Mouse (Mus musculus): ENCODE data around the gene Zfp39. TPM values are rescaled to one million over a fixed set of nuclear protein-coding genes. Genes with fewer than 3 reads are reported as not detected.
"Not testable (repeated sequence)": the region's sequence is repeated elsewhere in the genome, so short reads cannot be mapped to it uniquely, and the experiment has no call there.

Zfp39 gene
- polyA plus RNA-seq, 1 experiment from 2014 or later, result 5.4 TPM

- peaks cover 9% of the 10 kb centered on the region for H3K4me1 ChIP-seq
- WGBS, result 63% methylated on average over 2 of the region's 2 CpGs
- DNase-seq (ENCODE audit: low spot score), result peak; percentile 38
- H3K27ac ChIP-seq, result no peak overlapping the region
- H3K4me3 ChIP-seq, result no peak overlapping the region
- no peaks in the 10 kb centered on the region for H3K9me3 ChIP-seq
- H3K36me3 ChIP-seq, result peaks cover 49% of the 10 kb centered on the region
- no peaks in the 10 kb centered on the region for H3K27me3 ChIP-seq (ENCODE audit: insufficient read depth, poor library complexity, severe bottlenecking)
Measured at GRCm38 (mm10) chr11:58849731-58850130, 54.3 kb downstream of the Zfp39 start.

- peak overlapping the region; percentile 81 for H3K4me3 ChIP-seq
- H3K27me3 ChIP-seq (ENCODE audit: insufficient read depth, poor library complexity, severe bottlenecking), result no peaks in the 10 kb centered on the region
- no peaks in the 10 kb centered on the region for H3K9me3 ChIP-seq
- peaks cover 38% of the 10 kb centered on the region for H3K36me3 ChIP-seq
- peaks cover 9% of the 10 kb centered on the region for H3K4me1 ChIP-seq
- WGBS, result 50% methylated on average over 9 of the region's 9 CpGs
- peak overlapping the region; percentile 87 for H3K27ac ChIP-seq
- DNase-seq (ENCODE audit: low spot score), result peak; percentile 53
Measured at GRCm38 (mm10) chr11:58847636-58848035, 56.4 kb downstream of the Zfp39 start.

GRCm38 (mm10) chr11:58846919-58847461 is 57.0 kb downstream of the Zfp39 start, which contains the start of gene Gm12258:
Gene Gm12258 (plus strand): TSS chr11:58847158.
- peaks cover 9% of the 10 kb centered on the region for H3K4me1 ChIP-seq
- no peaks in the 10 kb centered on the region for H3K27me3 ChIP-seq (ENCODE audit: insufficient read depth, poor library complexity, severe bottlenecking)
- peaks cover 32% of the 10 kb centered on the region for H3K36me3 ChIP-seq
- peak within 1 kb of the TSS; percentile 81 for H3K4me3 ChIP-seq
- WGBS, result under 1% methylated on average over 24 of the region's 24 CpGs
- peak within 1 kb of the TSS; percentile 87 for H3K27ac ChIP-seq
- DNase-seq (ENCODE audit: low spot score), result peak; percentile 94
- no peaks in the 10 kb centered on the region for H3K9me3 ChIP-seq

GRCm38 (mm10) chr11:58838951-58839350 is 65.1 kb downstream of the Zfp39 start, which contains the start of gene Olfr311:
Gene Olfr311 (plus strand): TSS chr11:58839251.
- H3K9me3 ChIP-seq; DNase-seq (ENCODE audit: low spot score); H3K36me3 ChIP-seq; H3K27me3 ChIP-seq (ENCODE audit: insufficient read depth, poor library complexity, severe bottlenecking); H3K27ac ChIP-seq; H3K4me1 ChIP-seq; H3K4me3 ChIP-seq: not testable (repeated sequence)

Other genes starting within 250 kb of the Zfp39 start
- not detected in 2 replicates for gene Olfr322, start 245.4 kb downstream of the Zfp39 start, polyA plus RNA-seq (2016; fragmentation: Nextera tagmentation; extraction: Ambion mirVana)
- gene Olfr320, start 223.1 kb downstream of the Zfp39 start, polyA plus RNA-seq (2016; fragmentation: Nextera tagmentation; extraction: Ambion mirVana), result not detected in 2 replicates
- not detected in 2 replicates for gene Olfr319, start 205.1 kb downstream of the Zfp39 start, polyA plus RNA-seq (2016; fragmentation: Nextera tagmentation; extraction: Ambion mirVana)
- gene Olfr318, start 180.2 kb downstream of the Zfp39 start, polyA plus RNA-seq (2016; fragmentation: Nextera tagmentation; extraction: Ambion mirVana), result not detected in 2 replicates
- not detected in 2 replicates for gene Olfr317, start 165.0 kb downstream of the Zfp39 start, polyA plus RNA-seq (2016; fragmentation: Nextera tagmentation; extraction: Ambion mirVana)
- not detected in 2 replicates for gene Olfr316, start 151.5 kb downstream of the Zfp39 start, polyA plus RNA-seq (2016; fragmentation: Nextera tagmentation; extraction: Ambion mirVana)
- gene Olfr315, start 131.0 kb downstream of the Zfp39 start, polyA plus RNA-seq (2016; fragmentation: Nextera tagmentation; extraction: Ambion mirVana), result not detected in 2 replicates
- not detected in 2 replicates for gene Olfr314, start 121.3 kb downstream of the Zfp39 start, polyA plus RNA-seq (2016; fragmentation: Nextera tagmentation; extraction: Ambion mirVana)
- gene Fam183b, start 102.3 kb downstream of the Zfp39 start, polyA plus RNA-seq (2016; fragmentation: Nextera tagmentation; extraction: Ambion mirVana), result 1.0 and 1.4 TPM in 2 replicates
- not detected in 2 replicates for gene Olfr313, start 89.2 kb downstream of the Zfp39 start, polyA plus RNA-seq (2016; fragmentation: Nextera tagmentation; extraction: Ambion mirVana)
- 0.04 TPM in 1 of 2 replicates, not detected in the other for gene Olfr312, start 75.0 kb downstream of the Zfp39 start, polyA plus RNA-seq (2016; fragmentation: Nextera tagmentation; extraction: Ambion mirVana)
- not detected in 2 replicates for gene Olfr311, start 65.0 kb downstream of the Zfp39 start, polyA plus RNA-seq (2016; fragmentation: Nextera tagmentation; extraction: Ambion mirVana)
- 4.4 and 7.4 TPM in 2 replicates for gene Gm12258, start 57.1 kb downstream of the Zfp39 start, polyA plus RNA-seq (2016; fragmentation: Nextera tagmentation; extraction: Ambion mirVana)
- gene 2810021J22Rik, start 37.0 kb downstream of the Zfp39 start, polyA plus RNA-seq (2016; fragmentation: Nextera tagmentation; extraction: Ambion mirVana), result 4.1 and 8.1 TPM in 2 replicates
- gene Btnl10, start 13.7 kb upstream of the Zfp39 start, polyA plus RNA-seq (2016; fragmentation: Nextera tagmentation; extraction: Ambion mirVana), result not detected in 2 replicates
- gene Rnf187, start 34.7 kb upstream of the Zfp39 start, polyA plus RNA-seq (2016; fragmentation: Nextera tagmentation; extraction: Ambion mirVana), result 169 and 213 TPM in 2 replicates
- gene Hist3h2ba, start 44.7 kb upstream of the Zfp39 start, polyA plus RNA-seq (2016; fragmentation: Nextera tagmentation; extraction: Ambion mirVana), result 4.8 and 9.8 TPM in 2 replicates
- 15.5 and 15.9 TPM in 2 replicates for gene Hist3h2a, start 50.5 kb upstream of the Zfp39 start, polyA plus RNA-seq (2016; fragmentation: Nextera tagmentation; extraction: Ambion mirVana)
- gene Trim17, start 50.5 kb upstream of the Zfp39 start, polyA plus RNA-seq (2016; fragmentation: Nextera tagmentation; extraction: Ambion mirVana), result 0.75 and 0.79 TPM in 2 replicates
- 24.0 and 31.4 TPM in 2 replicates for gene Trim11, start 73.9 kb upstream of the Zfp39 start, polyA plus RNA-seq (2016; fragmentation: Nextera tagmentation; extraction: Ambion mirVana)
- gene Obscn, start 232.2 kb upstream of the Zfp39 start, polyA plus RNA-seq (2016; fragmentation: Nextera tagmentation; extraction: Ambion mirVana), result 20.6 and 36.7 TPM in 2 replicates

Measured in heart, embryonic 10.5 days (tissue).